Mouse (Mus musculus) T-helper 2 cell (primary cell): Measurements from ENCODE around the gene D430019H16Rik.

Experiments
- in situ Hi-C: fragments of 300-600 bp; cut with MboI, MseI; formaldehyde crosslinking; loops from one replicate; pipeline ENCODE4 v1.15.1; 2025; ENCODE audit warnings: high pct_unique_total_duplicates

The D430019H16Rik gene

GRCm38 (mm10) chr12:105537162-105537561 is 83.5 kb downstream of the D430019H16Rik start:
- in situ Hi-C loops: no loop called here

- in situ Hi-C loops: no loop called here
Measured at GRCm38 (mm10) chr12:105539649-105540048, 86.0 kb downstream of the D430019H16Rik start.

- in situ Hi-C loops: no loop called here
Measured at GRCm38 (mm10) chr12:105541590-105542402, 88.1 kb downstream of the D430019H16Rik start.

GRCm38 (mm10) chr12:105542513-105542912 is 88.9 kb downstream of the D430019H16Rik start:
- in situ Hi-C loops: no loop called here
